Mouse (Mus musculus) C2C12 (cell line): Measurements from ENCODE around the gene Ccdc158. TPM values are rescaled to one million over a fixed set of nuclear protein-coding genes. Genes with fewer than 3 reads are reported as not detected.

Experiments used
- H3K27me3 ChIP-seq: one replicate; pipeline ENCODE4 v1.6.1; 2011; ENCODE audit not compliant: control insufficient read depth, insufficient read depth, insufficient read length
- H3K36me3 ChIP-seq: one replicate; pipeline ENCODE4 v1.6.1; 2011; ENCODE audit not compliant: control insufficient read depth, insufficient read depth
- H3K4me3 ChIP-seq: one replicate; pipeline ENCODE4 v1.5.1; 2011; ENCODE audit warnings: mild to moderate bottlenecking, control low read depth; ENCODE audit not compliant: poor library complexity, insufficient read depth, severe bottlenecking
- H3K79me2 ChIP-seq: one replicate; pipeline ENCODE4 v1.6.1; 2011; ENCODE audit not compliant: control insufficient read depth, insufficient read depth
- H3K79me3 ChIP-seq: one replicate; pipeline ENCODE4 v1.6.1; 2011; ENCODE audit warnings: low read depth, control low read depth
- H3ac ChIP-seq: one replicate; pipeline ENCODE3; 2011; ENCODE audit warnings: low read depth; ENCODE audit not compliant: control insufficient read depth, insufficient read length
- CEBPB ChIP-seq: IDR thresholded peaks from one replicate; pipeline ENCODE4 v1.6.1; 2011; ENCODE audit warnings: low read depth, mild to moderate bottlenecking, control low read depth, moderate library complexity
- CTCF ChIP-seq: IDR thresholded peaks from one replicate; pipeline ENCODE4 v1.5.1; 2011; ENCODE audit not compliant: control insufficient read depth, insufficient read depth, insufficient read length
- FOSL1 ChIP-seq: IDR thresholded peaks from one replicate; pipeline ENCODE4 v1.8.0; 2011; ENCODE audit warnings: mild to moderate bottlenecking, low read length; ENCODE audit not compliant: poor library complexity, insufficient read depth, severe bottlenecking
- MAX ChIP-seq: IDR thresholded peaks from one replicate; pipeline ENCODE4 v1.6.1; 2011; ENCODE audit warnings: mild to moderate bottlenecking, control low read depth
- MYOD1 ChIP-seq: IDR thresholded peaks from one replicate; pipeline ENCODE4 v1.6.1; 2011; ENCODE audit warnings: low read depth; ENCODE audit not compliant: control insufficient read depth, insufficient read length
- MYOG ChIP-seq: IDR thresholded peaks from one replicate; pipeline ENCODE4 v1.6.1; 2011; ENCODE audit not compliant: control insufficient read depth, insufficient read length; ENCODE audit errors: extremely low read depth
- USF1 ChIP-seq: IDR thresholded peaks from one replicate; pipeline ENCODE4 v1.6.1; 2011; ENCODE audit warnings: low read depth, mild to moderate bottlenecking, control low read depth, moderate library complexity
- polyA plus RNA-seq: library from polyadenylated mRNA; unstranded; fragments of >200 nt; fragmentation: generic; extraction: Trizol; gene quantifications from one replicate; pipeline ENCODE4 v1.2.1, GENCODE M21; 2012; ENCODE audit warnings: missing spikeins

Gene Ccdc158
- polyA plus RNA-seq, 1 experiment, result not detected

DNA sequence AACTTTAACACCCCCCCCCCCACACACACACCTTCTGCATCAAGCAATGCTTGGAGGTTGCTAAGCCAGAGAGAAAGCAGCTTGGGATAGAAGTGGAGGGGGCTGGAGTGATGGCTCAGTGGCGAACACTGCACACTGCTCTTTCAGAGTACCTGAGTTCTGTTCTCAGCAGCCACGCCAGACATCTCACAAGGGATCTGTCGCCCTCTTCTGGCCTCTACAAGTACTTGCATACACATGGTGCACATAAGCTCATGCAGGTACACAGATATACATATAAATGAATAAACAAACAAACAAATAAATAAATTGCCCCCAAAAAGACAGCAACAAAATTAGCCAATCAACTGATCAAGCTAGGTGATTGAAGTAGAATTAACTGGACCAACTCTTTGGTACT, 18.7 kb upstream of the Ccdc158 start:
- no peak for TF ChIP-seq CTCF
- Histone ChIP-seq H3K79me3 (no peaks in the 10 kb centered on the region), H3ac (no peak overlapping the region), H3K79me2 (no peaks in the 10 kb centered on the region), H3K4me3 (no peak overlapping the region), H3K27me3 (no peaks in the 10 kb centered on the region), H3K36me3 (no peaks in the 10 kb centered on the region)

DNA sequence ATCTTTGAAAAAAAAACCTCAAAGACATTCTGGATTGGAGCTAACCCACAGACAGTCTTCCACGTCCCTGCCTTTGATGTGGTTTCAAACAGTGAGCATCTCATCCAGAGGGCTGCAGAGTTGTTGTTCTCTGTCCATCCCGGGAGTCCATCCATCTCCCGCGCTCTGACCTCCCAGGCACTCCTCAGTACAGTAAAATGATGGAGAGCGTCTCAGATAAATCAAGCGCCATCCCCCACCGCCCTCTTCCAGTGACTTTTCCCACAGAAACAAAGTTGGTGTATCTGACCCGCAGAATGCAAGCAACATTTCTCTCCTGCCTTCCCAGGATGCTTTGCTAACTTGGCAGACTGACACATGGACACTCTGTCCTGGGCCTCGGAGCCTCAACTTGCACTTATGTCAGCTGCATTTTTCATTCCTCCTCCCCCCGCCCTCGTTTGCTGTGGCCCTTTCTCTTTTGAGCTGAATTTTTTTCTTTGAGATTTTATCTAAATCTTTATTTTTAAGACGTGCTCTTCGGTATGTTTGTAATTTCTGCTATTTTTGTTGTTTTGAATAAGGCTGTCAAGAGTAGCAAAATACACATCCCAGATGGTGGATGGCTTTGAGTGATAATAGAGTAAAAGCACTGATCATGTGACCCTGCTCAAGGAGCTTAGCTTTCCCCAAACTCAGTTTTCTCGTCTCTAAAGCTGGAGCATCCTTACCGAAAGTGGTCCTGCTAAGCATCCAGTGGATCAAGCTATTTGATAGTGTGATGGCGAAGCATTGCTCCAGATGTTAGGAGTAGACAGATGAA, 17.3 kb upstream of the Ccdc158 start:
- H3K27me3 ChIP-seq, result no peaks in the 10 kb centered on the region
- H3K79me3 ChIP-seq, result no peaks in the 10 kb centered on the region
- TF ChIP-seq CEBPB, result no peak
- TF ChIP-seq CTCF, result no peak
- TF ChIP-seq MAX, result no peak
- no peak for TF ChIP-seq FOSL1
- TF ChIP-seq USF1, result no peak
- TF ChIP-seq MYOG, result no peak
- TF ChIP-seq MYOD1, result no peak
- no peak overlapping the region for H3ac ChIP-seq
- H3K79me2 ChIP-seq, result no peaks in the 10 kb centered on the region
- H3K36me3 ChIP-seq, result no peaks in the 10 kb centered on the region
- no peak overlapping the region for H3K4me3 ChIP-seq

- no peaks in the 10 kb centered on the region for H3K79me2 ChIP-seq
- TF ChIP-seq USF1 (no peak), MAX (no peak), MYOG (no peak), MYOD1 (no peak), FOSL1 (no peak), CTCF (no peak), CEBPB (no peak)
- no peaks in the 10 kb centered on the region for H3K27me3 ChIP-seq
- H3K36me3 ChIP-seq, result no peaks in the 10 kb centered on the region
- no peak overlapping the region for H3ac ChIP-seq
- no peaks in the 10 kb centered on the region for H3K79me3 ChIP-seq
- no peak overlapping the region for H3K4me3 ChIP-seq
Measured at GRCm38 (mm10) chr5:92688569-92688968, 13.5 kb upstream of the Ccdc158 start.

- Histone ChIP-seq H3K4me3 (no peak overlapping the region), H3K36me3 (no peaks in the 10 kb centered on the region), H3ac (no peak overlapping the region), H3K79me3 (no peaks in the 10 kb centered on the region), H3K79me2 (no peaks in the 10 kb centered on the region), H3K27me3 (no peaks in the 10 kb centered on the region)
- no peak for TF ChIP-seq MYOG
- TF ChIP-seq CEBPB, result no peak
- TF ChIP-seq MAX, result no peak
- TF ChIP-seq CTCF, result no peak
- TF ChIP-seq USF1, result no peak
- TF ChIP-seq FOSL1, result no peak
- no peak for TF ChIP-seq MYOD1
Measured at GRCm38 (mm10) chr5:92688124-92688523, 13.1 kb upstream of the Ccdc158 start.

GRCm38 (mm10) chr5:92684715-92685460, 9.8 kb upstream of the Ccdc158 start:
- Histone ChIP-seq H3K36me3 (no peaks in the 10 kb centered on the region), H3K4me3 (no peak overlapping the region), H3K79me2 (no peaks in the 10 kb centered on the region), H3K27me3 (peaks cover 3% of the 10 kb centered on the region), H3K79me3 (no peaks in the 10 kb centered on the region), H3ac (no peak overlapping the region)
- TF ChIP-seq USF1 (no peak), MYOD1 (no peak), MYOG (no peak), FOSL1 (no peak), CTCF (no peak), MAX (no peak), CEBPB (no peak)
